Mouse (Mus musculus) left cerebral cortex, postnatal 14 days (tissue): ENCODE data around the gene Unc13d. TPM values are rescaled to one million over a fixed set of nuclear protein-coding genes. Genes with fewer than 3 reads are reported as not detected.
A peak's percentile ranks its signal among the peaks of the same experiment; 100 is the strongest.
"Not testable (repeated sequence)": the region's sequence is repeated elsewhere in the genome, so short reads cannot be mapped to it uniquely, and the experiment has no call there.

Experiments
- DNase-seq, 2 experiments: peaks; one replicate each; pipeline ENCODE4 v3.0.0; 2021 to 2022; ENCODE audit warnings: low spot score in 2 of 2, mixed read lengths in 1 of 2
- intact Hi-C: fragments of 180-260 bp; cut with DNase I; formaldehyde crosslinking; loops from one replicate; pipeline ENCODE4 v1.15.1; 2025
- total RNA-seq, 2 experiments: library from RNA; stranded (reverse); gene quantifications; 2 replicates each; pipeline ENCODE4 v1.2.3; 2021

Unc13d gene
- total RNA-seq, 2 experiments from 2014 or later: 0.46 to 0.55 TPM

DNA sequence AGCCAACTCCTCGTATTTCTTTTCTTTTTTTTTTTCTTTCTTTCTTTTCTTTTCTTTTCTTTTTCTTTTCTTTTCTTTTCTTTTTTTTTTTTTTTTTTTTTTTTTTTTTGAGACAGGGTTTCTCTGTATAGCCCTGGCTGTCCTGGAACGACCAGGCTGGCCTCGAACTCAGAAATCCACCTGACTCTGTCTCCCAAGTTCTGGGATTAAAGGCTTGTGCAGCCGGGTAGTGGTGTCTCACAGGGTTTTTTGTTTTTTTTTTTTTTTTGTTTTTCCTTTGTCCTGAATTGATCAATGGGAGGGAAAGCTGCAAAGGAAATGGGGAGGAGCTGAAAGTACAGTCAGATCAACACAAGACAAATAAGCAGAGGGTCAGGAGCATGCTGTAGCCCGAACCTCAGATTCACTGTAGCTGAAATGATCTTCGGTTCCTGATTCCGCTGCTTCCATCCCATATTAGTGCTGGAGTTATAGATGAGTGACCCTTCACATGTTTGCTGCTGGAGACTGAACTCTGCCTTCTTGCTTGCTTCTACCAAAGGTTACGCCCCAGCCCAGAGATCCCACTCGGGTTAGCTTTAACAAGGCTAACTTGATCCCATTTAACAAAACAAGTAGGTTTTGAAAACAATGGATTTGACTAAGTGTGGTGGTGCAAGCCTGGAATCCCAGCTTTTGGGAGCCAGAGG is 49.4 kb downstream of the Unc13d start:
- DNase-seq: no peak
- intact Hi-C loops: no loop called here

DNA sequence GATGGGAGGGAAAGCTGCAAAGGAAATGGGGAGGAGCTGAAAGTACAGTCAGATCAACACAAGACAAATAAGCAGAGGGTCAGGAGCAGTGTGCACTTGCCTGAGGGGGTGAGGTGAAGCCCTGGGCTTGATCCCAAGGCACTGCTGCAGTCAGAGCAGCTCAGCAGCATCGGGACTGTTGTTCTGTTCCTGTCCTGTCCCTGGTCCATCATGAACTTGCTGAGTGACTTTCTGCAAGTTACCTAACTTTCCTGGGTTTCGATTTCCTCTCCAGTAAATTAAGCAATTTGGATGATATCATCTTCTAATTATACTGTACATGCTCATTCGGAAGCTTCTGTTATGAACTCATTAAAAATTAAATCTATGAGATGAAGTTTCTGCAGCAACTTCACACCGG is 50.0 kb downstream of the Unc13d start, which contains the start of gene H3f3b:
TSS of gene H3f3b (minus strand) at position 207 of the 400 bp plus-strand sequence.
- intact Hi-C loops: no loop called here
- DNase-seq: no peak

DNA sequence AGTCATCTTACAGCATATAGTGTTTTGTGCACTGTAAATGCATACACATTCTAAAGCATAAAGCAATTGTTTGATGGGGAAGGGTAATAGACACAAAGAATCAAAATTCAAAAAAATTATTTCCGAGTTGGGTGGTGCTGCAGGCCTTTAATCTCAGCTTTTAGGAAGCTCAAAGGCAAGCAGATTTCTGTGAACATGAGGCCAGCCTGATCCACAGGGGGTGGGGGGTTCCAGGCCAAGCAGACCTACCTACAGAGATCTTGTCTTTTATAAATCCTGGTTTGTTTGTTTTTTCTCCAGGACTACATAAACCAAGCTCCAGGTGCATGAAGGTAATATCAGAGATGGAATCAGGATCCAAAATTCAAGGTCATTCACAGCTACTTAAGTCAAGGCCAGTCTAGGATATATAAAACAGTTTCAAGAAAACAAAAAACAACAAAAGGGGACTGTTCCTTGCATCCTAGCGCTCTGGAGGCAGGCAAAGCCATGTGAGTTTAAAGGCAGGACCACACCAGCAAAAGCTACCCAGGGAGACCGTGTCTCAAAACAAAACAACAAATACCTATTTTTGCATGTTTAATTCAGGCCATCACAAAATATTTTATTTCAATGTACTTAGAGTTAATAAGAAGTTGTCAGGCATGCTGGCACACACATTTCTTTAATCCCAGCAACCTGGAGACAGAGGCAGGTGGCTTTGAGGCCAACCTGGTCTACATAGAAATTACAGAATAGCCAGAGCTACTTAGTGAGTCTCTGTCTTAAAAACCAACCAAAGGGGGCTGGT is 52.5 kb downstream of the Unc13d start:
- intact Hi-C loops: no loop called here
- no peak for DNase-seq

DNA sequence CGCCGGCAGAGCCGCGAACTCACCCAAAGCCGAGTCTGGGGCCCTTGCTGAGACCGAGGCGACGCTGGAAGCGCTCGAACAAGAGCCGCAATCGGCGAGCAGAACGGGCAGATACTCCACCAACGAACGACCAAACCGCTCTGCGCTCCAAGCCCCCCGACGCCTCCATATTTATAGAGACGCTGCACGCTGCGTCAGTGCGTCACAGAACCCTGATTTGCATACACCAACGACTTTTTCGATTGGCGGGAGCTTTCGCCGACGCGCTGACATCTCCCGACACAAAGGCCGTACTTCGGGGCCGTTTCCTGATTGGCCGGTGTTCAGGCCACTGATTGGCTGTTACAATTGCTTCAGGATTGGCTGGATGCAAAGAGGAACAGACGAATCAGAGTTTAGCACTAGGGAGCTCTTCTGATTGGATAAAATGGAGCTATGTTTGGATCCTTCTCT is 53.4 kb downstream of the Unc13d start:
- intact Hi-C loops: loop anchor here (5.0 kb wide), 1 partner anchor 108 kb away; the partner anchor contains the start of gene Trim65
- DNase-seq: peak; percentile 98 to 99

DNA sequence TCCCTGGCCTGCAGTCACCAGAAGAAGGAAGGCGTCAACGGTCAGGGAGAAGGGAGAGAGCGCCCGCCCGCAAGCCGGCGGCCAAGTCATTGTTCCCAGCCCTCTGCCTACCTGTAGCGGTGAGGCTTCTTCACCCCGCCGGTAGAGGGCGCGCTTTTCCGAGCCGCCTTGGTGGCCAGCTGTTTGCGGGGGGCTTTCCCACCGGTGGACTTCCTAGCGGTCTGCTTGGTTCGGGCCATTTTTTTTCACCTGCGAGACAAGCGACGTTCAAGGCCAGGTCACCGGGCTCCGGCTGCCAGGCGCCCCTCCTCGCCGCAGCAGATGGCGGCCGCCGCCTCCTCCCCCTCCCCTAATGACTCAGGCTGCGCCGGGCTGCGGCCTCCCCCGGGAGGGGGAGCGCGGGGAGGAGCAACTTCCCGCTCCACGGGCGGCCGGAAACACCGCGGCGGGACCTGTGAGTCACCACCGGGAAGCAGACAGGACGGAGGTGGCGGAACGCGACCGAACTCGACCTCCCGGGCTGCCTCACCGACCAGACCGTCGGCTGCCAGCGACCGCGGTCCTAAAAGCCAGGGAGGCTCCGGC is 53.9 kb downstream of the Unc13d start:
- intact Hi-C loops: loop anchor here (5.0 kb wide), 1 partner anchor 108 kb away; the partner anchor contains the start of gene Trim65
- DNase-seq: peak; percentile 58 to 69

GRCm38 (mm10) chr11:116023074-116023770 is 54.5 kb downstream of the Unc13d start:
- intact Hi-C loops: loop anchor here (5.0 kb wide), 1 partner anchor 109 kb away; the partner anchor contains the start of gene Trim65
- not testable (repeated sequence) for DNase-seq

GRCm38 (mm10) chr11:116022256-116022780 is 55.4 kb downstream of the Unc13d start:
- intact Hi-C loops: loop anchor here (5.0 kb wide), 1 partner anchor 110 kb away; the partner anchor contains the start of gene Trim65
- DNase-seq: no peak

- intact Hi-C loops: loop anchor here (5.0 kb wide), 1 partner anchor 111 kb away; the partner anchor contains the start of gene Trim65
- no peak for DNase-seq
These were observed 56.2 kb downstream of the Unc13d start for GRCm38 (mm10) chr11:116021328-116022220.

DNA sequence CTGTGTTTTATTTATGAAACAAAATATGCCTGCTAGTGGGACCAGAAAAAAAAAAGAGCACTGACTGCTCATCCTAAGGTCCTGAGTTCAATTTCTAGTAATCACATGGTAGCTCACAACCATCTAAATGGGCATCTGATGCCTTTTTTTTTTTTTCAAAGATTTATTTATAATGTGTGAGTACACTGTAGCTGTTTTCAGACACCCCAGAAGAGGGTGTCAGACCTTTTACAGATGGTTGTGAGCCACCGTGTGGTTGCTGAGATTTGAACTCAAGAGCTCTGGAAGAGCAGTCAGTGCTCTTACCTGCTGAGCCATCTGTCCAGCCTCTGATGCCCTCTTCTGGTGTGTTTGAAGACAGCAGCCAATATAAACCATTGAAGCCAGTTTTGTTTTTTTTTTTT is 57.2 kb downstream of the Unc13d start:
- intact Hi-C loops: loop anchor here (5.0 kb wide), 1 partner anchor 112 kb away; the partner anchor contains the start of gene Trim65
- peak in 1 of 2 experiments; percentile 63 for DNase-seq

DNA sequence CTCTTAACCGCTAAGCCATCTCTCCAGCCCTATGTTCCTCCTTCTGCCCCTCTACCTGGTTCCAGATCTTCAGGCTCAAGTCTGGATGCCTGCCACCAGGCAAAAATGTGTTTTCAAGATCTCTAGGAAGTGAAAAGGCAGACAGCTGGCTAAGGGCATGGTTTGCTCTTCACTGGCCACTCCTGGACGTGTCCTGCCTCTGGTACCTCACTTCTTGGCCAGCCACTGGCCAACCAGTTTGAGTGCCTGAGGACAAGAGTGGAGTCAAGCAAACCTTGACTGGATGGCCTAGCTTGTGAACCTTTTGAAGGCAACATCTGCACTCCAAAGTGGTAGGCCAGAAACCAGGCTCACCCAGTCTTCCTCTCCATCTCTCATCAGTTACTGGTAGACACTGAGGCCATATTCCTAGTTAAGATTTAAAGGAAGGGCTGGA is 57.8 kb downstream of the Unc13d start:
- DNase-seq: no peak
- intact Hi-C loops: loop anchor here (5.0 kb wide), 2 partner anchors 62 to 112 kb away; partner anchors contain the start of gene Trim65

GRCm38 (mm10) chr11:116019360-116019791 is 58.4 kb downstream of the Unc13d start:
- DNase-seq: no peak
- intact Hi-C loops: loop anchor here (5.0 kb wide), 1 partner anchor 63 kb away; no protein-coding TSS in a partner anchor

GRCm38 (mm10) chr11:116018867-116019266 is 58.9 kb downstream of the Unc13d start:
- not testable (repeated sequence) for DNase-seq
- intact Hi-C loops: loop anchor here (5.0 kb wide), 1 partner anchor 63 kb away; no protein-coding TSS in a partner anchor

GRCm38 (mm10) chr11:116018106-116018505 is 59.7 kb downstream of the Unc13d start:
- intact Hi-C loops: loop anchor here (5.0 kb wide), 1 partner anchor 64 kb away; no protein-coding TSS in a partner anchor
- DNase-seq: peak in 1 of 2 experiments; percentile 51

GRCm38 (mm10) chr11:116014821-116015220 is 62.9 kb downstream of the Unc13d start:
- intact Hi-C loops: loop anchor here (5.0 kb wide), 1 partner anchor 67 kb away; no protein-coding TSS in a partner anchor
- no peak for DNase-seq

GRCm38 (mm10) chr11:116012262-116012947 is 65.4 kb downstream of the Unc13d start, which contains the start of gene Galk1:
Gene Galk1 (minus strand): TSS chr11:116012719.
- intact Hi-C loops: no loop called here
- DNase-seq: peak; percentile 82 to 86
